Mouse (Mus musculus) bone marrow, adult 2 months (tissue): ENCODE results near the gene Jarid2. TPM values are rescaled to one million over a fixed set of nuclear protein-coding genes. Genes with fewer than 3 reads are reported as not detected.

Source experiments
- H3K27ac ChIP-seq: fragments of 200-500 bp; 2 replicates; pipeline ENCODE4 v1.5.1; 2012; ENCODE audit warnings: low read depth, mild to moderate bottlenecking, control low read depth, inconsistent platforms, low read length; ENCODE audit not compliant: control insufficient read depth, poor library complexity, insufficient read depth
- H3K4me1 ChIP-seq: fragments of 200-500 bp; 2 replicates; pipeline ENCODE4 v1.6.1; 2011; ENCODE audit warnings: low read length; ENCODE audit not compliant: control insufficient read depth, insufficient read depth
- H3K4me3 ChIP-seq: fragments of 200-500 bp; replicated peaks from 2 replicates; pipeline ENCODE3; 2011; ENCODE audit warnings: mild to moderate bottlenecking, low read depth, low read length, control low read depth; ENCODE audit not compliant: control insufficient read depth
- CTCF ChIP-seq: fragments of 200-500 bp; IDR thresholded peaks from 2 replicates; pipeline ENCODE4 v1.5.1; 2011; ENCODE audit warnings: low read length, control low read depth; ENCODE audit not compliant: control insufficient read depth, insufficient read depth
- POLR2A ChIP-seq: fragments of 200-500 bp; IDR thresholded peaks from 2 replicates; pipeline ENCODE4 v1.6.1; 2011; ENCODE audit warnings: low read depth, mild to moderate bottlenecking, control low read depth, low read length, borderline replicate concordance; ENCODE audit not compliant: control insufficient read depth
- WGBS: fragments of 180-500 bp; shearing (Covaris S2); methylation state at CpG from one replicate; pipeline ENCODE4 v1.1.7; 2018; 5-methylcytosine and 5-hydroxymethylcytosine counted together
- polyA plus RNA-seq: library from polyadenylated mRNA; stranded (reverse); fragments of >200 nt; gene quantifications from 2 replicates; pipeline ENCODE4 v1.2.4, GENCODE M21; 2011; ENCODE audit warnings: low replicate concordance; ENCODE audit not compliant: missing spikeins, insufficient read depth, insufficient read length

Gene Jarid2
- polyA plus RNA-seq, 1 experiment: 36.0 TPM

DNA sequence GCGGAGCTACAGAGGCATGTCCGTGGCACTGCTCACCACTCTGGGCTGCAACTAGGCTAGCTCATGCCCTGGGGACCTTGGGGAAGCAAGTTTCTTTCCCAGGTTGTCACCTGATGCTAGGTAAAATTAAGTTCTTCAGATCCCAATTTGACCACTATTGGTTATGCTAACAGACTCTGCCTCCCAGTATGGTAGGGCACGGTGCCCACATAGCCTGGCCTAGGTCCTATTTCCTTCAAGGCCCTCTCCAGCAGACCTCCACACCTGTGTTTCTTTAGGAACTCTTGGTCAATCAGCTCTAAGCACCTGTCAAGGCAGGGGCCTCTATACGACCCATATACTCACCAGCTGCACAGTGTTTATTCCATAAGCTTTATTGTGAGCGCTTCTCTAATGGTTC, 192.4 kb downstream of the Jarid2 start:
- no peak for TF ChIP-seq POLR2A
- TF ChIP-seq CTCF: no peak
- Histone ChIP-seq H3K4me3 (no peak overlapping the region), H3K4me1 (peaks cover 3% of the 10 kb centered on the region), H3K27ac (no peak overlapping the region)
- 91% methylated on average over 5 of the region's 5 CpGs for WGBS

DNA sequence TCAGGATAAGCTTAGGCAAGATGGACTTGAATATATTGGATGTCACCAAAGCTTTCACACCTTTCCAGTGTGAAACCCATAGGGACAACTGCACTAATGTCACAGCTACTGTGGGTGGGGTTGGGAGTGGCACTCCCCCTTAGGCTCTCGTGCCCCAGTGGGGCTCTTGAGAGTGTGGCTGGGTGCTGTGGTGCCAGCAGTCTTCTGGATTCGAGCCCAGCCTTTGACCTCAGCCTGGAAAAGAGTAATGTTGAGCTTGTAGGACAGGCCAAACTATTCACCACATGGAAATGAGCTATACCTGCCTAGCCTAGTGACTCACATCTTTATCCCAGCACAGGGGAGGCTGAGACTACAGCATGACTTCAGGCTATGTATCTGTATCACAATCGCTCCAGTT, 194.8 kb downstream of the Jarid2 start:
- TF ChIP-seq CTCF (no peak), POLR2A (no peak)
- peaks cover 3% of the 10 kb centered on the region for H3K4me1 ChIP-seq
- 82% methylated on average over 3 of the region's 3 CpGs for WGBS
- no peak overlapping the region for H3K4me3 ChIP-seq
- no peak overlapping the region for H3K27ac ChIP-seq

DNA sequence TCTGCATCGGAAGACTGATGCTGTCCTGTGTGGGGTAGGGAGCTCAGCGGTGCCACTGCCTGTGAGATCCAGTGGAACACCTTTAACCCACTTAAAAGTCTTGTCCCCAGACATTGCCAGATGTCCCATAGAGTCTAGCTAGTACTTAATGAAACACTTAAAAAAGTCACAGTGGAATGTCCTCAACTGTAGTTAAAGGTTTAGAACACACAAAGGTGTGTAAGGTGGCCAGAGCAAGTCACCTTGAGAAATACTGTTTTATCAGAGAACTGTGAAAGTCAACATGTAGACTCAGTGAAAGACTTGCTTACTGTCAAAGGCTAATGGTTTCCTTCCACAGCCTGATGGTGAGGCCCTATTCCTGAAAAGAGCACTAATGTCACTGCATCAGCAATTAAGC, 195.9 kb downstream of the Jarid2 start:
- Histone ChIP-seq H3K27ac (no peak overlapping the region), H3K4me3 (no peak overlapping the region), H3K4me1 (peaks cover 3% of the 10 kb centered on the region)
- TF ChIP-seq POLR2A (no peak), CTCF (no peak)
- WGBS: 85% methylated on average over 2 of the region's 2 CpGs

GRCm38 (mm10) chr13:44926311-44926710, 197.0 kb downstream of the Jarid2 start:
- peak overlapping the region; percentile 17; the same call in 1 of the 2 replicates for H3K27ac ChIP-seq
- H3K4me1 ChIP-seq: peaks cover 2% of the 10 kb centered on the region
- TF ChIP-seq POLR2A: no peak
- TF ChIP-seq CTCF: no peak
- no peak overlapping the region for H3K4me3 ChIP-seq
- WGBS: 44% methylated on average over 2 of the region's 2 CpGs

DNA sequence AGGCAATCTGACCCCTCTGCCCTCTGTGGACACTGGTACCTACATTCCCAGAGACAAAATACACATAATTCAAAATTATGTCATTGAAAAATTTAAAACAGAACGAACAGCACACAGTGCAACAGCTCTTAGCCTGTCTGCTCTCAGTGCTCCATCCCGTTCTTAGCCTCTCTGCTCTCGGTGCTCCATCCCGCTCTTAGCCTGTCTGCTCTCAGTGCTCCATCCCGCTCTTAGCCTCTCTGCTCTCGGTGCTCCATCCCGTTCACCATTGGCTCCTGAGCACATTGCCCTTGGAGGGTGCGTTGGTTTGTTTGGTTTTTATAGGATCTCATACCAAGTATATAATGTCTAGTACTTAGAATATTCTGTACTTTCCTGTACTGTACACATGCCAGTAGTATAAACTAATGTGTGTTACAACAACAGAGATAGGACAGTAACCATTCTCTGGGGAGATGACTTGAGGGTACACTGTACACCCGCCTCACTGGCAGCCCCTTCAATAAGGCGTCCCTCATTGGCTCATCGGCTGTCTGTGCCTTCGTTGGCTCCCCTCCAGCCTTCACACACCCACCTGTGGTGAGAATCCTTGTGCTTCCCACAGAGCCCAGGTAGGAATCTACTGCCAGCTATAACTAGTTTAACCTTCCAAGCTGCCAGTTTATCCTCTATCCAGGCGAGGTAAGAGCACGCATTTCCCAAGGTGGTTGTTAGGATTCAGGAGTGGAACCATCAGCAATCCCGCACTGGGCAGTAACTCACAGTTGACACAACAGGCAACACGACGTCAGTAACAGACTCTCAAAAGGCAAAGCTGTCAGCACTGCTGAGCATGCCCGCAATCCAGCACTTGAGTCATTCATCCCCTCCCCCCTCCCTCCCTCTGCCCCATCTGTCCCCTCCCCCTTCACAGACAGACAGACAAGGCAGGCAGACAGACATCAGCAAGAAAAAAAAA, 203.3 kb downstream of the Jarid2 start:
- H3K4me1 ChIP-seq: peaks cover 5% of the 10 kb centered on the region; the same call in 1 of the 2 replicates
- 84% methylated on average over 18 of the region's 18 CpGs for WGBS
- TF ChIP-seq POLR2A: no peak
- no peak for TF ChIP-seq CTCF

DNA sequence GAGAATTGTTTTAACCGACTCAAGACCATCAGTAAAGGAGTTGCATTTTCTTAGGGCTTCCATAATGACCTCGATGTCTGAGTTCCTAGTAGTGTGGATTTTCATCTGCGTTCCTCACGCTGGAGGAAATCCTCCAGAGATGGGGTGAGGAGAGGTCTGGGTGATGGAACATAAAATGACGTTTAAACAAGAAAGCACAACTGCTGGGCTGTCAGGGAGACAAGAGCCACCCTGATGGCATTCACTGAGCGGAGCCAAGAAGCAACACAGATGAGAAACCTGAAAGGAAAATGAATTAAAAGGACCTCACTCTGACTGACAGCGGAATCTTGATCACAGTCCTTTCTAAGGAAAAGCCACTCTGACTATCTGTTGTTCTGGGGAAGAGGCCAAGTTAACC, 204.3 kb downstream of the Jarid2 start:
- Histone ChIP-seq H3K27ac (no peak overlapping the region), H3K4me3 (no peak overlapping the region), H3K4me1 (peaks cover 8% of the 10 kb centered on the region; the same call in 1 of the 2 replicates)
- WGBS: 80% methylated on average over 7 of the region's 7 CpGs
- TF ChIP-seq POLR2A (no peak), CTCF (no peak)

More for the DNA sequence above, 203.3 kb downstream of the Jarid2 start:
- Histone ChIP-seq H3K4me3 (no peak overlapping the region), H3K27ac (no peak overlapping the region)

GRCm38 (mm10) chr13:44937681-44938080, 208.4 kb downstream of the Jarid2 start:
- H3K4me3 ChIP-seq: no peak overlapping the region
- 25% methylated on average over 3 of the region's 3 CpGs for WGBS
- H3K27ac ChIP-seq: peak overlapping the region; percentile 46
- H3K4me1 ChIP-seq: peaks cover 8% of the 10 kb centered on the region; the same call in 1 of the 2 replicates
- TF ChIP-seq POLR2A: no peak
- TF ChIP-seq CTCF: no peak

DNA sequence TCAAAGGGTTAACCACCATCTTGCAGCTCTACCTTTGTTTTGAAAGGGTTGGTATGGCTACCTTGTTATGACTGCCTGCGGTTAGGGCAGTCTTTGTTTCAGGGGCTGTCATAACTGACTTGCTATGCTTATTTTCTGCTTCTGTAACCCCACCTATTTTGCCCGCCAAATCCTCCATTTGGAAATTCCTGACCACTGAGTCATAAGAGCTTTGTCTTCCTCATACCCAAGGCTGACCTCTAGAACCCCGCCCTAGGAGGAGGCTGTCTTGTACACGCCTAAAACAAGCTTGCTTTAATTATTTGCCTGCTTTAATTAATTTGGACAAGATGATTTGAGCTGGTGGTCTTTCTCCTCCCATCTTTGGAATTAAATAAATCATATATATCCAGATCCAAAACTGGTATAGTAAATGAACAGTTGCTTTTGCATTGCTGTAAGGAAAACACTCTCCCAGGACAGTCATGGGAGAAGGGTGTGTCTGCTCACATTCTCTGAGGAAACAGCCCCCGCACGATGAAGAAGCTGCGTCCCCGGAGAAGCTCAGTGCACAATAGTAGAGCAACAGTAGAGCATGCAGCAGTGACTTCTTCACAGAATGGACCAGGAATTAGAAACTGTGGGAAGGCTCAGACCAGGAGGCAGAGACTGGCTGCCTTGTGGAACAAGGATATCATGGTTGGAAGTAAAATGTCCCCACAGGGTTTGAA, 210.2 kb downstream of the Jarid2 start:
- 72% methylated on average over 8 of the region's 8 CpGs for WGBS
- Histone ChIP-seq H3K4me1 (peaks cover 8% of the 10 kb centered on the region; the same call in 1 of the 2 replicates), H3K4me3 (no peak overlapping the region), H3K27ac (no peak overlapping the region)
- no peak for TF ChIP-seq CTCF
- no peak for TF ChIP-seq POLR2A
